Mouse (Mus musculus): ENCODE results near the gene Epb41l3.
"Not testable (repeated sequence)": the region's sequence is repeated elsewhere in the genome, so short reads cannot be mapped to it uniquely, and the experiment has no call there.

Epb41l3 gene

DNA sequence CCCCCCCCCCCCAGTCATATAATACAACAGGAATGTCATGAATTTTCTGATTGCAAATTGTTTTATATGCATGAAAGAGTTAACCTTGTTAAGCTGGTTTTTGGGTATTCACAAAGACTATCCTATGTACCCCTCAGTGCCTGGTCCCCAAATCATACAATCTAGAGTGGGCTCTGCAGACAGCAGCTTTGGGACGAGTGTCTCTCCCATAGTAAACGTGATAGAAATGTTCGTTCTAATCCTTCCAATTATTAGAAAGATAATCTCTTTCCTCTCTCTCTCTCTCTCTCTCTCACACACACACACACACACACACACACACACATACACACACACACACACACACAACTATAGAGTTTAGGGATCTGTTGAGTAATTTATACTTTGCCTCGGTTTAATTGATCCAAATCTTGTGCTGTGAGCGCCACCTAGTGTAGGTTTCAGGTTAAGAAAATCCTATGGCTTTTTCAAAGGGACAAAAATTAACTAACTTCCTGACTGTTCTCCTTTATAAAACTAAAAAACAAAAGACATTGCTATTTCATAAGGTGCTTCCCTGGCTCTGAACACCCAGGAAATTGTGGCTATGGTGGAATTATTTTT, 30.4 kb downstream of the Epb41l3 start:
- DNase-seq (ENCODE audit: low spot score), result peak; percentile 44

DNA sequence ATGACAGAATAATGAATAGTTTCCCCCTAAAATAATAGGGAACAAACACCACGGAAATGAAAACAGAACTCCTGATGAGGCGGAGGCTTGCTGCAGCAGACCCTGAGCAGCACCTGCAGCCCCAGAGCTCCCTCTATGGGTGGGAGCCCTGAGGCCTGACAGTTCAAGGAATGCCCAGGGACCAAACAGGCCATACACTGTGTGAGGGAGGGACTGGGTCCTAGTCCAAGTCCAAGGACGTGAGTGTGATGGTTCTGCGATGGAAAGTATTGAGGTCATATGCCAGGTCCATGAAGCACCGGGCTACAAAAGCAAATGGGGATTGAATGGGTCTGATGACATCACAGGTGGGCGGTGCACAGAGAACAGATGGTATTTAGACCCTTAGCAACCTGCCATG, 33.7 kb downstream of the Epb41l3 start:
- no peak for DNase-seq (ENCODE audit: low spot score)

DNA sequence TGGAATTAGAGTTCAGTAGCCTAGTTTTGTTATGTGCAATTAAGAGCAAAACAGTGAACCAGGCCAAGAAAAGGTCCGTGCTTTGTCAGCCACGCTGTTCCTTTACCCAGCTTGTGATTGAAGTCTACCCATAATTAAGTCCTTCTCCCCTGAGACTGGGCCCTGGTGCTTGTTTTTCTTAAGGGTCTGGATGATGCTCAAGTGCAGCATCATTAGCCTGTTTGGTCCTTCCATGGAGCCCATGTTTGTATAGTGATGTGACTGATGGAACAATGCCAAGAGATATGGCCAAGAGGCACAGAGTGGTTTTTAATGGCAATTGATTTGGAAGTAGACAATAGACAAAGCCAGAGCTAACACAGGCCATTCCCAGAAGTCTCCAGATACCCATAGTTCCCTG, 36.7 kb downstream of the Epb41l3 start:
- DNase-seq (ENCODE audit: low spot score), result no peak

DNA sequence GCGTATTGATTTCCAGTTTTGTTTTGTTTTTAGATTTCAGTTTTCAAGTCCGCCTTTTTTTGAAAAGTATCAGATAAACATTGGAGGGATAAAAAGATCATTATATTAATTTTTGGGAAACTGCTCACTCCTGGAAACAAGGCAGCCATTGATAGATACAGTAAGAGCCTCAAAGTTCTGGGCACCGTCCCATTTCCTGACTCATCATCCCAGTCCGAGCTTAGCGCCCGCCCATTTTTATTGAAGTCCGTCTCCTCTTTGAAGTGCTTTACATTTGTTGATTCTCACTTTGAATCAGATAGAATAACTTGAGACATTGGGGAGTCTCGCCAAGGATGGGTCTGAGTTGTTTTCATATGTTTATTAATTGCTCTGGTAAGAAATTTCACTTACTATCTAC, 43.7 kb downstream of the Epb41l3 start:
- no peak for DNase-seq (ENCODE audit: low spot score)

DNA sequence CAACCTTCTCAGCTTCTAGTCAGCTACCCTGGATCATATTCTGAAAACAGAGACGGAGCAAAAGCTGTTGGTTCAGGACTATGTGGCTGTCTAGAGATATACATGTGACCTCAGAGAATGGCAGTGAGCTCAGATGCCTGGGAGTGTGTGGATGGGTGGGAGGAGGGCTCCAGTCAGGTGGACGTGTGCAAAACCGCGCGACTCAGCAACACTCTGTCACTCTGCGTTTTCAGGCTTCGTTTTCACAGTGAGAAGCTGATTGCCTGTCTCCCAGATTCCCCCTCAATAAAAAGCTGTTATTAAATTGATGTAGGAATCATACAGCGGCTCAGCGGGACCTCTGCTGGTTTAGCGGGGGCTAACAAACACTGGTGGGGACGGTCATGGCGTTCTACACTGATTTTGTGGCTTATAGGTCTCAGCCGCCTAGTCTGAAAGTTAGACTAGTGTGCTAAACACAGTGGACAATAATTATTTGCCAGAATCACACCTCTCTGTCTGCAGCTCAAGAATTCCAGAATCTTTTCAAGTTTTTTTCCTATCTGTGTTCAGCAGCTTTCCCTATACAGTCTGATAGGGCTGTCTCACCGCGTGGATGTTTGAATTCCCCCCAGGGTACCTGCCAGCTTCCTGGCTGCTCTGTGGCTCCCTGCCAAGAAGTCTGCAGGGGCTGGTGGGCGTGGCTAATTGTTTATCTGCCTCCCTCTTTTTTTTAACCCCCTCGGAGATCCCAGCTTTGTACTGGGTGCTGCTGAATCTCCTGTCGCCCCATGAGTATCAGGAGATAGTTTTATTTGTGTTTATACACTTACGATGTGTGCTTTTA, 45.3 kb downstream of the Epb41l3 start:
- no peak for DNase-seq (ENCODE audit: low spot score)

DNA sequence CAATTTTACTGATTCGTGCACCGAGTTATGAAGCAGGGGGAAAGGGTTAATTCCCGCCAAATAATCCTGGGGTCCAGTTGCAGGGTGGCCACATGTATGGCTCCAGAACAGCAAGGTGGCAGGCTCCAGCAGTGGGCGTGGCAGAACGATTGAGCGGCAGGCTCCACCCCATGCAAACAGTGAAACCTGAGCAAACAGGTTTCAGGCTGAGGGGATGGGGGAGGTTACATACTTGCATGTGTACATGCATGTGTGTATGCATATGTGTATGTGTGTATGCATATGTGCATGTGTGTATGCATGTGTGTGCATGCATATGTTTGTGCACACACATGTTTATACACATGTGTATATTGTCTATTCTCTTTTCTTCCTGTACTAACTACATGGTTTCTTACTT, 46.9 kb downstream of the Epb41l3 start:
- DNase-seq (ENCODE audit: low spot score), result not testable (repeated sequence)

DNA sequence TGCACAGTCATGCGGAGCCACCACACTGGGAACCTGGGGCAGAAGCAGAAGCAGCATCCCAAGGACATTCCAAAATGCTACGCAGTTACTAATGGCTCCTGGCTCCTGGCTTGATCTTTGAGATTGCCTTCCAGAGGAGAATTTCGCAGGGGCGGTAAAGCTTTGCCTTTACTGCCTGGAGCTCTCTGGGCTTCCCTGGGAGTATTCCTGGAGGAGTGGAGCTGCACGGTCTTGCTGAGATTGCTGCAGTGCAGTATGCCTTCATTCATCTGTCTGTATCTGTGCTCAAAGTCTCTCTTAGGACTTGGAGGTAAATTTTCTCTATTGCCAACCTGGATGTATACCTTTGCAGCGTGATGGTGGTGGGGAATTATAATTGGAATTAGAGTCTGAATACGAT, 52.0 kb downstream of the Epb41l3 start:
- no peak for DNase-seq (ENCODE audit: low spot score)

DNA sequence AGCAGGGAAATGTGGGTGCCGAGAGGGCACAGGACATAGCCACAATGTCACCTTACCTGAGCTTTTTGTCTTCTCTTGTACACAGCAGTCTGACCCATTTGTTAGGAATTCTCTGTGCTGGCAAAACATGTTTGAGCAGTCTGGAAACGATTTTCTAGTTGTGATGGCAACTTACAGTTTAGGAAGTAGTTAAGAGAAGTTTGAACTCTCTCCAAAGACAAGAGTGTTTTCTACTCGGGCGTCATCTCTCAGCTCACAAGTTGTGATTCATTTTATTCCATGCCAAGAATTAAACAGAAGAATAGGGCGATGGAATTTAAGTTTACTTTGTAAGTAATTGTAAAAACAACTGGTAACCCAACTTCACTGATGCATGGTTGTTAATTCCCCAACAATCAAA, 52.5 kb downstream of the Epb41l3 start:
- DNase-seq (ENCODE audit: low spot score), result no peak

DNA sequence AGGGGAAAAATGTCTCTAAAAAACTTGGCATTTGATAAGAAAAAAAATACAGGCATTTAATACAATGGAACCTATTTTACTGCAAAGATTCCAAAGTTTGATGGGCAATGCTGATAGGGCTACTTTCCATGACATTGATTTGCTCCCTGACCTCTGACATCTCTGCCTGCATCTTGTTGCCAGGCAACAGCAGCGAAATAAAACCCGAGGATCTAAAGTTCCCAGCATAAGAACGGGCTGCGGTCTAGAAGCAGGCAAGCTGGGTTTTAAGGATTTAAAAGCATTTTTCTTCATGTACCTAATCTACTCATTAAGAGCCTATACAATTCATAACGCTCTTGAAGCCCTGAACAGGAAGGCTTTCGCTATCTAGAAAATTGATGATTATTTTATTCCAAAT, 54.0 kb downstream of the Epb41l3 start:
- no peak for DNase-seq (ENCODE audit: low spot score)

DNA sequence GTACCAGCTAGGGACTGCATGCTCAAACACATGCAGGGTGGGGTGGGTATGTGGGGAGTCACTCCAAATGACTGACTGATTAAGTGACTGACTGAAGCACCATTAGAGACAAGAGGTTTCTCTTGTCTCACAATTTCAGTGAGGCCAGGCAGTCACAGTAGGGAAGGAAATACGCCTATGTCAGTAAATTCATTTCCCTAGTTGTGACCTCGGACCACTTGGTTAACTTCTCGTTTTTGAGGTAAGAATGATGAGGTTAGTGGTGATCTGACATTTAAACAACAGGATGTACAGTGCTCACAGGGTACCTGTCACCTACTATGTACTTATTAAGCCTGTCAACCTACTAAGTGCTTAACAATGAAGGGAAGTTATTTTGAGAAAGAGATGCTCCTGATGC, 67.5 kb downstream of the Epb41l3 start:
- no peak for DNase-seq (ENCODE audit: low spot score)

DNA sequence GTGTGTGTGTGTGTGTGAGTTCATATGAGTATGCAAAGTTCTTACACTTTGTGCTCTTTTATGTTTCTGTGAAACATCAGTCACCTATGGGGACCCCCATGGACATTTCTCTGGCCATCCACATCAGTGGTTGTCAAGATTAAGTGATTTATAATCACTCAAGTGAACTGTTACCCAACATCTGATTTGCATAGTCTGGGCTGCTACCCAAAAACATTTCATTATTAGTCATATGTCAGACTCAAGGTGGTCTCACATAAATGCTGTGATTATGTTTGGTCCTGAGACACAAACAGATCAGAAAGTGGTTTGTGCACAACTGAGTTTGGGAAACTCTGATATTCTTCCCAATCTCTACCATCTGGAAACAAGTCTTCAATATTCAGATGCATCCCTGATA, 75.3 kb downstream of the Epb41l3 start:
- no peak for DNase-seq (ENCODE audit: low spot score)

DNA sequence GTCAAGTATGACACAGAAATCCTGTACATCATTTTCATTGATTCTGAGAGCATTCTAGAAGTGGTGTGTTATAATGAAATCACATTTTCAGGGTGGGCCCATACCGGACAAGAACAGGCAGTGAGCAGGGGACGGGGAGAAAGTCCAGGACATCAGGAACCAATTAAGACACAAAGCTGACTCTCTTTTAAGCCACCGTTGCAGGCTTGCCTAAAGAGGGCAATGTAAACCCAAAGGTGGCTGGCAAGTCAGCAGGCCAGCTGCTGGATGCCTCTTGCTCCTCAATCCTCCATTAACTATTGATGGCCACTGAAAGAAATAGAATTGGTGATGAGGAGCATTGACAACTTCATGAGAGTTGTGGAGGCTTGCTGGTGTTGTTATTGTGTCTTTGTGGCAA, 75.8 kb downstream of the Epb41l3 start:
- DNase-seq (ENCODE audit: low spot score), result no peak

DNA sequence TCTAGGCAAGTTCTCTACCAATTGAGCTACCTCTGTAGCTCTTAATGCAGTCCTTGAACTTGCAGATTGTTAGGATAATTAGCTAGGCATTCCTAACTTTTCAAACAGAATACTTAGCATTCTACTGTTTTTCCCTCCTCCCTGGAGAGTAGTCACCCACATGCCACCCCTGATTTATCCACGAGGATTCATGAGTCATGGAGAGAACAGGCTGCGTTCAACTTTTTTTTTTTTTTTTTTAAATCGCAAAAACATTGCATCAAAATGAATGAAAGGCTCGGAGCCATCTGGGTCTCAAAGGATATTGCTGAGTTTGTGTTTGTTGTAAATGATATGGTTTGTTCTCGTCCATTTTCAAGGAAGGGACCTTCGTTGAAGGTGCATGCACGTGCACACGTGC, 79.6 kb downstream of the Epb41l3 start:
- no peak for DNase-seq (ENCODE audit: low spot score)

DNA sequence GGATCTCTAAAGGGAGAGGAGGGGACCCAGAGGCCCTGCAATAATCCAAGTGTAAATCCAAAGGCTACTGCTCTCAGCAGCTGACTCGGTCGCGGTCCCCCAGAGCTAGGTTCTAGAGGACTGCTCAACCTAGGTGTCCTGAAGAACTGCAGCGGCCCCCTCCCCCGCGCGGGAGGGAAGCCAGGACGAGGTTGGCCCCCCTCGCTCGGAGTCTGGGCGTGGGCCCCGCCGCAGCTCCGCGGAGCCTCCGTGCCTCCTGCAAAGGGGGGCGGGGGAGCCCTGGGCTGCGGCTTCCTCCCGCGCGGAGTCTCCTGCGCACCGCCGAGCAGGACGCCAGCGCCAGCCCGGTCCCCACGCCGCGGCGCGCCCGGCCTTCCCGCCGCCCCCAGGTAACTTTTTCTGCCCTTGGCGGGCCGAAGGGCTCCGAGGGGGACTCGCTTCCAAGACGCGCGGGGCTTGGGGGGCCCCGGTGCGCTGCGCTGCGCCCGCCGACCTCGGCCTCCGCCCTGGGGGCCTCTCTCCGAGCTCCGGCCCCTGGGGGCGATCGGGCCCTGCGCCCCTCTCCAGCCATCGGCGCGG, 81.1 kb downstream of the Epb41l3 start:
- DNase-seq (ENCODE audit: low spot score), result no peak

DNA sequence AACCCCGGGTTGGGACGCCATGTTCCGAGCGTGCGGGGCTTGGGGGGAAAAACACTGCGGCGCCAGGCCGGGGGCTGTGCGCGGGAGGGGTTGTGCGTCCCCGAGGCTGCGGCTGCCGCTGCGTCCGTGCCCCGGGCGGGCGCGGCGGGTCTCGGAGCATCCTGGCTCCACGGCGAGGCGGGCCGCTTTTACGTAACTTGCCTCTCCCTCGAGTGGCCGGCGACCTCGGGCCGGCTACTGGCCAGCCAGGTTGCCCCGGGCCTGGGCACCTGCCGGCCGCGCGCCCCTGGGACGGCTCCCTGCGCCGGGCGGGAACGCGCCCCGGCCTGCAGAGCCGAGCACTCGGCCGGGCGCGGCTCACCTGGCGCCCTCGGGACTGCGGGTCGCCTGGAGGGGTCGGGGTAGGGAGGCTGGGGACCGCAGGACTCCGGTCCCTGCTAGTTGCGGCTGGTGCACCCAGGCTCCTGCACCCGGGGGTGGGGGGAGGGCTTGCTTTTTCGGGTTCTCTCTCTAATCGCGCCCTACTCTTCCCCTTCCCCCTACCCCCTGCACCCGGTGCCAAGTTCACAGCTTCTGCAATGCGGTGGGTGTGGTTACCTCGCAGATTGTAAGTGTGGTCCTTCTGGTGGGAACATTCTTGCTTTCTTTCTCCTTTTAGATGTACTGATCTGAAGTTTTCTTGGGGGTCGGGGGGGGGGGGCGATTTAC, 81.8 kb downstream of the Epb41l3 start:
- DNase-seq (ENCODE audit: low spot score), result no peak

DNA sequence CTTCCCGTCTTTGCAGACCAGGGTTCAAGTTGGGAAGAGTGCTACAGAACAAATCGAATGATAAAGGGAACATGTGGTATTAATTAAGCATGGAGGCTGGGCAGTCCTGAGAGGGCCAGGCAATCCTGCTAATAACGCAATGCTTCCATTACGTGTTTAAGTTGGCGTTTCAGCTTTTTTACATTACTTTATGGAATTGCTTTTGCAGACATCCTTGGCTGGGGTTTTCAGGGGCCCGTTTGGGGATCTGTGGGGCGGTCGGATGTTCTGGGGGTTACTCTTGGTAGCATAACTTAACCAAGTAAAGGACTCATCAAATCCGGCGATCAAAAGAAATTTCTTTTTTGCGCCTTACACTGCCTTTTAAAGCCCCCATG, 82.3 kb downstream of the Epb41l3 start:
- DNase-seq (ENCODE audit: low spot score), result no peak

DNA sequence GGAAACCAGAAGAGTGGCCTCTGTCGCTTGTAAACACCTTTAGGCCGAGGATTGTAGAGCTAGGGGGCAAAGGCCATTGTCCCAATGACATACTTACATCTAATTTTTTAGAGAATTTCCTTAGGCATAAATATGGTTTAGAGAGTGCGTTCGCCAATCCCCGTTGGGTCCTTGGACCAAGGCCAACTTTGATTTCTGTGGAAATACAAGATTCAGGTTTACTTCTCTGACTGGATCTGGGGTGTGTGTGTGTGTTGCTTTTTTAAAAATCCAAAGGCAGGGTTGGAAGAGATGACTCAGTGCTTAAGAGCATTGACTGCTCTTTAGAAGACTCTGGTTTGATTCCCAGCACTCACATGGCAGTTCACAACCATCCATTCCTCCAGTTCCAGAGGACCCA, 83.2 kb downstream of the Epb41l3 start:
- no peak for DNase-seq (ENCODE audit: low spot score)

DNA sequence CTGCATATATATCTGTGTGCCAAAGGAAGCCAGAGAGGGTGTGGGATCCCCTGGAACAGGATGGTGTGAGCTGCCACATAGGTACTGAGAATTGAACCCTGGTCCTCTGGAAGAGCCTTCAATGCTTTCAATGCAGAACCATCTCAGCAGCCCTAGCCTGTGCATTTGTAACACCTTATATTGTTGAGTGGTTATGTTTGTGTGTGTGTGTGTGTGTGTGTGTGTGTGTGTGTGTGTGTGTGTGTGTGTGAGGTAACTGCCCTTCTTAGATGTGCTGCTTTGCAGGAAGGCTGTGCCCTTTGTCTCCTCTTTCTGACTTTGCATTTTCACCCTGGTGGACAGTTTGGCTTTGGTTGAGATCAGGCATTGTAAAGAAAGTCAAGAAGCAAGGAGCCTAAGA, 87.2 kb downstream of the Epb41l3 start:
- no peak for DNase-seq (ENCODE audit: low spot score)

DNA sequence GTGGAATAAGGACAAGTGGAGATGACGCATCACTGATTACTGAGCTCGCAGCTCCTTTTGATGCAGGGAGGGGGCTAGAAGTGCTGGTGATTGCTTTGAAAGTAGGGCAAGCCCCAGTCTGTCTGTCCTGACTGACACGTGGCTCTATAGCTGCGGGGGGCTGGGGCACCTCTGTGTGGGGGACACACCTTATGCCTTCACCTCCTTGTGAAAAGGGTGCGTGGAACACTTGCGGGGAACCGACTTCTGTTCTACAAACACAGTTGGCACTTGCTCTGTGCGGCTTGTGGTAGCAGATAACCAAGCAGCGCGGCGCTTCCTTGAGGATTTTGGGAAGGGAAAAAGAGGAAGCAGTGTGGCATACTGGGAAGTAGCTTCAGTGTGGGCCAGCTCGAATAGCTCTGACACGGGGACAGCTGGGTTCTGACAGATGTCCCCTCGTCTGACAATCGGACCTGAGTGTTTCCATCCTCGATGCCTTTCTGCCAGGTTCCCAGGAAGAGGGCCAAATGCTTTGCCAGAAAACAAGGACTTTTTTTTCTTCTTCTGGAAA, 101.5 kb downstream of the Epb41l3 start:
- DNase-seq (ENCODE audit: low spot score), result no peak

DNA sequence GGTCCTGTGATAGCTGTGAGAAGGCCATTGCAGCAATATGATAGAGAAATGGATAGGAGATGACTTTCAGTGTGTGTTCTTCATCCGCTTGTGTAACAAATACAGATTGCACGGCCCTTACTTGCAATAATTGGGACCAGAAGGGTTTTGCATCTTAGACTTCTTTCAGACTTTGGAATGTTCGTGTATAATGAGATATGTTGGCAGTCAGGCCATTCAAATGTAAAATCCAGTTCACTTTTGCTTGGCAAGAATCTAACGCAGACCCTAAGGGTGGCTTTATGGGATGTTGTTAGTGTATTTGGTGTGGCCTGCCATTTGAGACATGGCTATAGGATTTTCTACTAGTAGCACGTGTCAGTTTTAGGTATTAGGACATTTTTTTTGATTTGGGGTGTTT, 102.5 kb downstream of the Epb41l3 start:
- no peak for DNase-seq (ENCODE audit: low spot score)

DNA sequence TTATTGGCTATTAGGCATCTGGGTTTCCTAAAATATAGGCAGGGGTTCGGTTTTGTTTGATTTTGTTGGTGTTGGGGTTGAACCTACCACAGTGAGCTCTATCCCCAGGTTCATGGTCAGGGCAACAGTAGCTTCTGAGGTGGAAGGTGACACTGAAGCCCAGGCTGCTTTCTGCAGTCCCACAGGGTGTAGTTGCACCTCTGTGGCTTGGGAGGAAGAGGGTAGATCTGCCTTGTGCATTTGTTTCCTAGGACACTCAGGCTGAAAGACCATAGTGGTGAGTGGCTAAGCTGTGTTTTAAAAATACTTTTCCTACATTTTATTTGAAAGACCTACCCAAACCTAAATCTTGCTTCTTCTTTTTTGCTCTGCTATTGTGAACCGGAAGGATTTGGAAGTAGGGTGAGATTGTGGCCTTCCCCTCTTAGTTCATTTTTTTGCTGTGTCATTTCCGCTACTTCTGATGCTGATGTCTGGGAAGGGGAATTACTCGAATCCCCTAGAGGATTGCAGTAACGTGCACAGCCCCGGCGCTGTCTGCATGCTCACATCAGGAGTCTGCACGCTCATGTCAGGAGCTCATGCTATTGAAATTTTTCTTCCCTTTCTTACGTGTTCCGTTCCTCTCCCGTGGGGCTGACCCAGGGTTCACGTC, 105.5 kb downstream of the Epb41l3 start:
- peak; percentile 67 for DNase-seq (ENCODE audit: low spot score)

Measured in MN1 (cell line).